Mouse (Mus musculus) heart, postnatal 36 days (tissue): Measurements from ENCODE around the gene Myog. TPM values are rescaled to one million over a fixed set of nuclear protein-coding genes. Genes with fewer than 3 reads are reported as not detected.

Experiments used
- total RNA-seq, 2 experiments: library from RNA; stranded (reverse); gene quantifications; 2 replicates each; pipeline ENCODE4 v1.2.3; 2021

Gene Myog
- total RNA-seq, 2 experiments from 2014 or later: not detected

Other genes starting within 250 kb of the Myog start
- 10 to 100 TPM; 26.6 to 61.0 TPM for gene Btg2, start 210.9 kb upstream of the Myog start, total RNA-seq
- gene Chit1, start 178.7 kb upstream of the Myog start, total RNA-seq: not detected
- 1 to 10 TPM in 1 of 2 experiments, under 1 TPM in 1; 0.57 to 1.1 TPM for gene Chil1, start 107.8 kb upstream of the Myog start, total RNA-seq
- gene Mybph, start 96.5 kb upstream of the Myog start, total RNA-seq: not detected
- gene Adora1, start 54.6 kb upstream of the Myog start, total RNA-seq: 10 to 100 TPM; 18.4 to 19.8 TPM
- 1 to 10 TPM; 1.4 to 1.6 TPM for gene Ppfia4, start 42.9 kb downstream of the Myog start, total RNA-seq
- gene Tmem183a, start 72.0 kb downstream of the Myog start, total RNA-seq: 10 to 100 TPM; 21.6 to 22.1 TPM
- gene 4933406M09Rik, start 96.0 kb downstream of the Myog start, total RNA-seq: not detected
- gene Cyb5r1, start 115.6 kb downstream of the Myog start, total RNA-seq: 10 to 100 TPM; 26.1 to 27.0 TPM
- gene Adipor1, start 125.4 kb downstream of the Myog start, total RNA-seq: 100 to 1,000 TPM; 137 to 143 TPM
- gene Klhl12, start 165.5 kb downstream of the Myog start, total RNA-seq: 10 to 100 TPM; 20.3 to 21.5 TPM
- gene Rabif, start 204.7 kb downstream of the Myog start, total RNA-seq: 1 to 10 TPM; 8.9 to 9.8 TPM